Mouse (Mus musculus) brain, embryonic 14.5 days (tissue): Measurements from ENCODE around the gene Tspoap1.

Experiments
- CTCF ChIP-seq: fragments of 200-500 bp; IDR thresholded peaks from 2 replicates; pipeline ENCODE4 v1.5.1; 2012; ENCODE audit warnings: inconsistent platforms, mild to moderate bottlenecking, moderate library complexity, borderline replicate concordance; ENCODE audit not compliant: insufficient read depth, insufficient read length; ENCODE audit errors: extremely low read depth
- POLR2A ChIP-seq: fragments of 200-500 bp; IDR thresholded peaks from 2 replicates; pipeline ENCODE4 v1.6.1; 2012; ENCODE audit warnings: mild to moderate bottlenecking, inconsistent platforms, borderline replicate concordance; ENCODE audit not compliant: poor library complexity, insufficient read depth, insufficient read length, severe bottlenecking; ENCODE audit errors: extremely low read depth

GRCm38 (mm10) chr11:87749192-87750042 lies 10.9 kb upstream of the Tspoap1 start:
- no peak for TF ChIP-seq CTCF
- TF ChIP-seq POLR2A: no peak
